Mouse (Mus musculus): ENCODE results near the gene Miox. TPM values are rescaled to one million over a fixed set of nuclear protein-coding genes. Genes with fewer than 3 reads are reported as not detected.

Miox gene
- polyA plus RNA-seq, 1 experiment from 2014 or later: 119 TPM

DNA sequence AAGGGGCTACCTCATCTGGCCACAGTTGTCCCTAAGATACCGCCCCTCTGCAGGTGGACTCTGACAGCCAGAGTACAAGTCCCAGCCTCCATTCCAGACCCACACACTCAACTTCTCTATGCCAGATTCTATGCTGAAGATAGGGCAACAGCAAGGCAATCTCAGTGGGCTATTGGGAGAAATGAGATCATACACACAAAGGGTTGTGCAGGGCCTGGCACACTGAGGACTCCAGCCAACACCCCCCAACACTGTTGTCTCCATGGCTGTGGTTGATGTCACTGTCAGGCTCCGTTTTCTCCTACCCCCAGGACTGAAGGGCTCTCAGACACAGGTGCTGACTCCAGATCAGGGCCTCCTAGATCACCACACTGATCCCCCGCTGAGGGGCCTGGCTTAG, 20.1 kb upstream of the Miox start:
- Histone ChIP-seq H3K4me3 (replicated peaks; ENCODE audit: low read depth, low read length) (peak overlapping the region; percentile 93), H3K9ac (ENCODE audit: low read depth, low read length) (peak overlapping the region; percentile 90), H3K27ac (no peak overlapping the region), H3K4me2 (ENCODE audit: low read length) (peak overlapping the region; percentile 87), H3K36me3 (ENCODE audit: insufficient read depth, low read length) (no peaks in the 10 kb centered on the region), H3K9me3 (replicated peaks; ENCODE audit: low read length) (no peaks in the 10 kb centered on the region), H3K4me1 (replicated peaks; ENCODE audit: insufficient read depth, low read length) (peaks cover 8% of the 10 kb centered on the region), H3K27me3 (ENCODE audit: insufficient read depth, low read length) (no peaks in the 10 kb centered on the region)
- WGBS: 32% methylated on average over 3 of the region's 3 CpGs
- TF ChIP-seq CTCF (IDR thresholded peaks at IDR 0.05; ENCODE audit: low read depth): no peak
- DNase-seq (ENCODE audit: low spot score) (no peak), ATAC-seq (replicated peaks; ENCODE audit: low FRiP score, low read depth) (no peak)

DNA sequence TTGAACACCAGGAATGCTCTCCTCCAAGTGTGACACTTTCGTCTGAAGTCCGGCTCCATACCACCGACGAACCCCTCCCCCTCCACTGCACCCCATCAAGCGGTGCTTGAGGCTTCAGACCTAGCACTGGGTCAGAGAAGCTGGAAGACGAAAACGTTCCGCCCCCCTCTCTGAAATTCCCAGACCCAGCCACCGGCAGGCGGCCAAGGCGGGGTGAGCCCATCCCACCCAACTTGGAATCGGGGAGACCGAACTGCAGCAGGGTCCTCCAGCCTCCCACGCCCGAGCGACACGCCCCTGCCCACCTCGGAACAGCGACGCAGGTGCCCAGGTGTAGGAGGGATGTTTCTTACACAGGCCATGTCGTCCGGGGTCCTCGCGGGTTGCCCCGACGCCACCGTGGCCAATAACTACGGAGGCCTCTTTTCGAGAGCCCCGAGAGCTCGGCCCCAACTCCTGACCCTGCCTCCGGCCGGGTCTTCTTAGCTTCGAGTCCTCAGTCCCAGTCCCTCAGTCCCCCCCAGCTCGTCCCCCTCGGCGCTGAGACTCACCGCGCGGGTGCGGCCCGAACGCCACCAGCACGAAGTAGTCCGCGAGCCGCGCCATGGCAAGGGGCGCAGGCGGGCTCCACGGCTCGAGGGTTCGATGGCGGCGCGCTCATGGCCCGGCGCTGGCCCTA, 19.5 kb upstream of the Miox start:
- peak overlapping the region; percentile 90 for H3K9ac ChIP-seq (ENCODE audit: low read depth, low read length)
- peak overlapping the region; percentile 48; the same call in 1 of the 2 replicates for H3K27ac ChIP-seq
- peak; percentile 53 for DNase-seq (ENCODE audit: low spot score)
- under 1% methylated on average over 56 of the region's 58 CpGs for WGBS
- peak overlapping the region; percentile 87 for H3K4me2 ChIP-seq (ENCODE audit: low read length)
- peak; percentile 42; the same call in 1 of the 2 replicates for TF ChIP-seq CTCF (IDR thresholded peaks at IDR 0.05; ENCODE audit: low read depth)
- no peaks in the 10 kb centered on the region for H3K9me3 ChIP-seq (replicated peaks; ENCODE audit: low read length)
- peak overlapping the region; percentile 93 for H3K4me3 ChIP-seq (replicated peaks; ENCODE audit: low read depth, low read length)
- peaks cover 8% of the 10 kb centered on the region for H3K4me1 ChIP-seq (replicated peaks; ENCODE audit: insufficient read depth, low read length)
- no peaks in the 10 kb centered on the region for H3K27me3 ChIP-seq (ENCODE audit: insufficient read depth, low read length)
- H3K36me3 ChIP-seq (ENCODE audit: insufficient read depth, low read length): no peaks in the 10 kb centered on the region
- peak; percentile 38 for ATAC-seq (replicated peaks; ENCODE audit: low FRiP score, low read depth)

DNA sequence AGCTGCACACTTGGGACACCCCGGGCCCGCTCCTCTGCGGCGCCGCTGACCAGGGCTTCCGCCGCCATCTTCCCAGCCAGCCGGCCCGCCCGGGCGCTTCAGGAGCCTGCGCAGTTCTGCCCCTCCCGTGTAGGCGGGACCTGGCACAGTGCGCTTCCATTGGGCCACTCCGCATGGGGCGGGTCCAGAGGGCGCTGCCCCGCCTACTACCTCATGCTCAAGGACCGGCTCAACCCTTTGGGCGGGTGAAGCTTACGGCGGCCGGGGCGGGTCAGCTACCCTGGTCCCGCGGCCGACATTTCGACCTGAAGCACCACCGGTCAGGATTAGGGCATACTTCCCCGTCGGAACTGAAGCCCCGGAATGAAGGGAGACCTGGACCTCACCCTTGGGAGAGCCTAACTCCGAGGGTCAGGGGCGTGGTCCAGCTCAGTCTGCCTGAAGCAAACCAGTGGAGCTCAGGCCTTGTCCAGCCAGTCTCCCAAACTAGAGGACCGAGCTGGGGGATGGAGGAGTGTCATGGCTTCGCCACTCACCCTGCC, 18.9 kb upstream of the Miox start, which contains the start of gene Sbf1:
TSS of gene Sbf1 (minus strand) at position 122 of the 542 bp plus-strand sequence.
- Histone ChIP-seq H3K27me3 (ENCODE audit: insufficient read depth, low read length) (no peaks in the 10 kb centered on the region), H3K9me3 (replicated peaks; ENCODE audit: low read length) (no peaks in the 10 kb centered on the region), H3K36me3 (ENCODE audit: insufficient read depth, low read length) (no peaks in the 10 kb centered on the region), H3K4me1 (replicated peaks; ENCODE audit: insufficient read depth, low read length) (peaks cover 8% of the 10 kb centered on the region), H3K27ac (peak within 1 kb of the TSS; percentile 48; the same call in 1 of the 2 replicates), H3K4me2 (ENCODE audit: low read length) (peak within 1 kb of the TSS; percentile 87), H3K9ac (ENCODE audit: low read depth, low read length) (peak within 1 kb of the TSS; percentile 90), H3K4me3 (replicated peaks; ENCODE audit: low read depth, low read length) (peak within 1 kb of the TSS; percentile 93)
- DNase-seq (ENCODE audit: low spot score) (peak; percentile 99), ATAC-seq (replicated peaks; ENCODE audit: low FRiP score, low read depth) (peak; percentile 99)
- under 1% methylated on average over 28 of the region's 37 CpGs for WGBS
- peak; percentile 34; the same call in 1 of the 2 replicates for TF ChIP-seq CTCF (IDR thresholded peaks at IDR 0.05; ENCODE audit: low read depth)

DNA sequence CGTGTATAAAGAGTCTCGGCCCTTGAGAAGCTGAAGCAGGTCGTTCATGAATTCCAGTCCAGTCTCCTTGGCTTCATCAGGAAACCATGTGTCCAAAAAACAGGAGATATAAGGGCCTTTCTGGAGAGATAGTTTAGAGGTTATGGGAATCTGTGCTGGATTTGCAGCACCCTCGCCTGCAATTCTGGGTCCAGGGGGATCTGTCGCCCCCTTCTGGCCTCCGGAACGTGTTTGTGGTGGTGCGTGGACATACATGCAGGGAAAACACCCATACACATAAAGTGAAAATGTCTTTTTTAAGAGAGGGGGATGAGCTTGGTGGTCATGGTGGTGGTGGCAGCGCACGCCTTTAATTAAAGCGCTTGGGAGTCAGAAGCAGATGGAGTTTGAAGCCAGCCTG, 18.1 kb upstream of the Miox start:
- peak; percentile 44 for TF ChIP-seq CTCF (IDR thresholded peaks at IDR 0.05; ENCODE audit: low read depth)
- Histone ChIP-seq H3K27me3 (ENCODE audit: insufficient read depth, low read length) (no peaks in the 10 kb centered on the region), H3K4me1 (replicated peaks; ENCODE audit: insufficient read depth, low read length) (peaks cover 8% of the 10 kb centered on the region), H3K4me3 (replicated peaks; ENCODE audit: low read depth, low read length) (no peak overlapping the region), H3K9me3 (replicated peaks; ENCODE audit: low read length) (no peaks in the 10 kb centered on the region), H3K36me3 (ENCODE audit: insufficient read depth, low read length) (no peaks in the 10 kb centered on the region), H3K4me2 (ENCODE audit: low read length) (no peak overlapping the region), H3K9ac (ENCODE audit: low read depth, low read length) (no peak overlapping the region), H3K27ac (no peak overlapping the region)
- ATAC-seq (replicated peaks; ENCODE audit: low FRiP score, low read depth) (no peak), DNase-seq (ENCODE audit: low spot score) (no peak)
- WGBS: 74% methylated on average over 11 of the region's 11 CpGs

DNA sequence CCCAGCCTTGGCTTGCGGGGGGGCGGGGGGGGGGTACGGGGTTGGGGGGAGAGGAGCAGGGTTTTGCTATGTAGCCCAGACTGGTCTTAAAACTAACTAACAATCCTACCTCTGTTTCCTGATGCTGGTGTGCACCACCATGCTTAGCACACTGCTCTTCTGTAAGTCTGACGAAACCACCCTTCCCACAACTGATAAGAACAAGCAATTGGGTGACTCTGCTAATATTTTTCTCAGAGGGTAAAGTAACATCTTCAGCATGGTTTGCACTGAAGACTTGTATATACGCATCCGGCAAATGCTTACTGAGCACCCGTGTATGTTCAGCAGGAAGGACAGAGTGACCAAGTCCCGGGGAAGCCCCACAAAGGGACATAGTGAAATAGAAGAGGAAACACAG, 12.9 kb upstream of the Miox start:
- 83% methylated on average over 8 of the region's 8 CpGs for WGBS
- Histone ChIP-seq H3K4me1 (replicated peaks; ENCODE audit: insufficient read depth, low read length) (peaks cover 4% of the 10 kb centered on the region; the same call in 1 of the 2 replicates), H3K27ac (no peak overlapping the region), H3K4me2 (ENCODE audit: low read length) (no peak overlapping the region), H3K9ac (ENCODE audit: low read depth, low read length) (no peak overlapping the region), H3K36me3 (ENCODE audit: insufficient read depth, low read length) (no peaks in the 10 kb centered on the region), H3K4me3 (replicated peaks; ENCODE audit: low read depth, low read length) (no peak overlapping the region), H3K27me3 (ENCODE audit: insufficient read depth, low read length) (no peaks in the 10 kb centered on the region), H3K9me3 (replicated peaks; ENCODE audit: low read length) (no peaks in the 10 kb centered on the region)
- no peak for TF ChIP-seq CTCF (IDR thresholded peaks at IDR 0.05; ENCODE audit: low read depth)
- DNase-seq (ENCODE audit: low spot score): no peak
- no peak for ATAC-seq (replicated peaks; ENCODE audit: low FRiP score, low read depth)

DNA sequence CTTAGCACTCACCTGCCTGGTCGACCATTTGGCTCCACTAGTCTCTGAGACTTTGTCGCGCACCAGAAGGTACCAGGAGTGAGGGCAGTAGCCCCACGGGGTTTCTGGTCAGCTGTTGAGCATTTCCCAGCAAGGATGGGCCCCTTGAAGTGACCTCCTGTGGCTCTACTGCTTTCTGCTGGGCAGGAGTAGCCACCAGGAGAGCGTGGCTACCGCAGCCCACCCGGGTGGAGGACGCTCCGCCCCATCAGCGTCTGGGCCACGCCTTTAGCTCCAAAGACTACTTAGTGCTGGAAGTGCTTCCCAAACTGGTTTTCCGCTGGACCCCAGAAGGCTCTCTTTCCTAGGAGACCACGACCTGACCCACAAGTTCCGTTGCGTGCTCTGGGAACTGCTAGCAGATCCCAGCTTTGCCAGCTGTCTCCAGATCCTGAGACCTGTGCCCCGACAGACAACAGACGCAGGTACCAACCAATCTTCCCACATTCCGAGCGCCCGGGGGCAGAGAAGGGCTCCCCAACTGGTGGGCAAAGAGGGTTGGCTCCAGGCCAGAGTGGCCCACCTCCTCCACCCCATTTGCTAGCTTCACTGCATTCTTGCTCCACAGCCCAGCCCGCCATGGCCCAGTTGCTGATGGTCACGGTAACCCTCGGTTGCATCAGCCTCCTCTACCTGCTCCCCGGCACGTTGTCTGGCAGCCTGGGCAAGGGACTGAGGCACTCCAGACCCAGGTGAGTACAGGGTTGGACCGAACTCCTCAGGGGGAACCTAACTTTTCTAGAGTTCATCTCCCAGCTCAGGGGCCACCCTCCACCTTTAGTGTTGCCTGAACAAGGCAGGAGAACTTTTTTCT, 11.3 kb upstream of the Miox start, which contains the start of gene Adm2:
TSS of gene Adm2 (plus strand) at position 51 of the 853 bp plus-strand sequence.
- Histone ChIP-seq H3K27me3 (ENCODE audit: insufficient read depth, low read length) (no peaks in the 10 kb centered on the region), H3K27ac (no peak within 1 kb of the TSS), H3K9me3 (replicated peaks; ENCODE audit: low read length) (no peaks in the 10 kb centered on the region), H3K36me3 (ENCODE audit: insufficient read depth, low read length) (no peaks in the 10 kb centered on the region), H3K4me3 (replicated peaks; ENCODE audit: low read depth, low read length) (peak within 1 kb of the TSS; percentile 23), H3K4me2 (ENCODE audit: low read length) (peak within 1 kb of the TSS; percentile 54), H3K4me1 (replicated peaks; ENCODE audit: insufficient read depth, low read length) (peaks cover 4% of the 10 kb centered on the region; the same call in 1 of the 2 replicates), H3K9ac (ENCODE audit: low read depth, low read length) (peak within 1 kb of the TSS; percentile 42)
- no peak for TF ChIP-seq CTCF (IDR thresholded peaks at IDR 0.05; ENCODE audit: low read depth)
- WGBS: 6% methylated on average over 26 of the region's 26 CpGs
- ATAC-seq (replicated peaks; ENCODE audit: low FRiP score, low read depth) (0 out of 2 replicates have a peak, but pooled peaks have one; percentile 22), DNase-seq (ENCODE audit: low spot score) (peak; percentile 17)

Data from kidney, postnatal 0 days (tissue).